Mouse (Mus musculus) neural tube, embryonic 11.5 days (tissue): Measurements from ENCODE around the gene Hcrt. TPM values are rescaled to one million over a fixed set of nuclear protein-coding genes. Genes with fewer than 3 reads are reported as not detected.
A peak's percentile ranks its signal among the peaks of the same experiment; 100 is the strongest.

Experiments used
- ATAC-seq: fragments of 200-750 bp; cut with Nextera tagmentation; 2 replicates; pipeline ENCODE4 v1.8.0; 2017; ENCODE audit warnings: moderate number of reproducible peaks, mild to moderate bottlenecking, moderate TSS enrichment, moderate library complexity; ENCODE audit not compliant: insufficient read depth, low FRiP score, low TSS enrichment
- DNase-seq: peaks from one replicate; pipeline ENCODE4 v3.0.0-alpha.2; 2015; ENCODE audit warnings: low spot score
- H3K27ac ChIP-seq: fragments of 300-500 bp; sonication (generic); 2 replicates; pipeline ENCODE4 v1.5.1; 2014; ENCODE audit warnings: low read depth, mild to moderate bottlenecking, low read length
- H3K27me3 ChIP-seq: fragments of 300-500 bp; sonication (generic); 2 replicates; pipeline ENCODE4 v1.6.1; 2014; ENCODE audit warnings: mild to moderate bottlenecking, low read length, mixed read lengths; ENCODE audit not compliant: control insufficient read depth, insufficient read depth
- H3K36me3 ChIP-seq: fragments of 300-500 bp; sonication (generic); 2 replicates; pipeline ENCODE4 v1.6.1; 2014; ENCODE audit warnings: mild to moderate bottlenecking, low read length, moderate library complexity, mixed read lengths; ENCODE audit not compliant: control insufficient read depth, insufficient read depth
- H3K4me1 ChIP-seq: fragments of 300-500 bp; sonication (generic); 2 replicates; pipeline ENCODE4 v1.6.1; 2014; ENCODE audit warnings: low read length, mixed read lengths; ENCODE audit not compliant: control insufficient read depth, insufficient read depth
- H3K4me2 ChIP-seq: fragments of 300-500 bp; sonication (generic); 2 replicates; pipeline ENCODE4 v1.6.1; 2014; ENCODE audit warnings: low read depth, mild to moderate bottlenecking, moderate library complexity
- H3K4me3 ChIP-seq: fragments of 300-500 bp; sonication (generic); 2 replicates; pipeline ENCODE4 v1.5.1; 2014; ENCODE audit warnings: low read depth, low read length
- H3K9ac ChIP-seq: fragments of 300-500 bp; sonication (generic); 2 replicates; pipeline ENCODE4 v1.6.1; 2014; ENCODE audit warnings: mild to moderate bottlenecking, low read length
- H3K9me3 ChIP-seq: fragments of 300-500 bp; sonication (generic); 2 replicates; pipeline ENCODE4 v1.6.1; 2016; ENCODE audit warnings: low read length; ENCODE audit not compliant: control insufficient read depth
- WGBS: fragments of 180-500 bp; shearing (Covaris S2); extraction: QIAGEN DNeasy Blood & Tissue Kit; methylation state at CpG from one replicate; pipeline ENCODE4 v1.1.7; 2014; 5-methylcytosine and 5-hydroxymethylcytosine counted together
- polyA plus RNA-seq: library from polyadenylated mRNA; unstranded; fragments of >200 nt; fragmentation: Nextera tagmentation; extraction: Ambion mirVana; gene quantifications from 2 replicates; pipeline ENCODE4 v1.2.1, GENCODE M21; 2014

Hcrt gene
- polyA plus RNA-seq, 1 experiment from 2014 or later: not detected

GRCm38 (mm10) chr11:100721776-100722492, 40.8 kb downstream of the Hcrt start:
- ATAC-seq (no peak), DNase-seq (no peak)
- peaks cover 3% of the 10 kb centered on the region for H3K36me3 ChIP-seq
- no peak overlapping the region for H3K4me3 ChIP-seq
- no peak overlapping the region for H3K27ac ChIP-seq
- H3K9me3 ChIP-seq: no peaks in the 10 kb centered on the region
- H3K4me1 ChIP-seq: no peaks in the 10 kb centered on the region; the same call in 1 of the 2 replicates
- no peaks in the 10 kb centered on the region for H3K27me3 ChIP-seq
- H3K9ac ChIP-seq: no peak overlapping the region
- WGBS: 78% methylated on average over 8 of the region's 8 CpGs
- H3K4me2 ChIP-seq: no peak overlapping the region

GRCm38 (mm10) chr11:100721254-100721653, 41.5 kb downstream of the Hcrt start:
- Histone ChIP-seq H3K4me2 (no peak overlapping the region), H3K4me1 (no peaks in the 10 kb centered on the region; the same call in 1 of the 2 replicates), H3K27me3 (no peaks in the 10 kb centered on the region), H3K9me3 (no peaks in the 10 kb centered on the region), H3K36me3 (peaks cover 3% of the 10 kb centered on the region), H3K27ac (no peak overlapping the region), H3K9ac (peak overlapping the region; percentile 6; the same call in 1 of the 2 replicates), H3K4me3 (no peak overlapping the region)
- ATAC-seq: no peak
- WGBS: 81% methylated on average over 4 of the region's 4 CpGs
- no peak for DNase-seq

GRCm38 (mm10) chr11:100720345-100720744, 42.4 kb downstream of the Hcrt start:
- Histone ChIP-seq H3K4me3 (no peak overlapping the region), H3K36me3 (peaks cover 3% of the 10 kb centered on the region), H3K27ac (no peak overlapping the region), H3K9ac (no peak overlapping the region), H3K4me1 (no peaks in the 10 kb centered on the region; the same call in 1 of the 2 replicates), H3K9me3 (no peaks in the 10 kb centered on the region), H3K4me2 (no peak overlapping the region), H3K27me3 (no peaks in the 10 kb centered on the region)
- WGBS: 80% methylated on average over 5 of the region's 5 CpGs
- ATAC-seq: no peak
- DNase-seq: no peak

- Histone ChIP-seq H3K9me3 (no peaks in the 10 kb centered on the region), H3K4me3 (no peak overlapping the region), H3K27ac (no peak overlapping the region), H3K4me1 (no peaks in the 10 kb centered on the region; the same call in 1 of the 2 replicates), H3K4me2 (no peak overlapping the region), H3K9ac (no peak overlapping the region), H3K27me3 (no peaks in the 10 kb centered on the region), H3K36me3 (peaks cover 3% of the 10 kb centered on the region)
- no peak for ATAC-seq
- 83% methylated on average over 11 of the region's 11 CpGs for WGBS
- DNase-seq: no peak
Measured at GRCm38 (mm10) chr11:100719893-100720292, 42.8 kb downstream of the Hcrt start.

GRCm38 (mm10) chr11:100719312-100719711, 43.4 kb downstream of the Hcrt start:
- no peak overlapping the region for H3K9ac ChIP-seq
- no peak for ATAC-seq
- no peak for DNase-seq
- no peak overlapping the region for H3K4me3 ChIP-seq
- no peak overlapping the region for H3K27ac ChIP-seq
- 80% methylated on average over 3 of the region's 3 CpGs for WGBS
- H3K4me1 ChIP-seq: peaks cover 2% of the 10 kb centered on the region
- no peaks in the 10 kb centered on the region for H3K27me3 ChIP-seq
- H3K36me3 ChIP-seq: peaks cover 3% of the 10 kb centered on the region
- no peak overlapping the region for H3K4me2 ChIP-seq
- H3K9me3 ChIP-seq: no peaks in the 10 kb centered on the region

- Histone ChIP-seq H3K27ac (no peak overlapping the region), H3K36me3 (peaks cover 3% of the 10 kb centered on the region), H3K9ac (no peak overlapping the region), H3K4me1 (peaks cover 7% of the 10 kb centered on the region), H3K9me3 (no peaks in the 10 kb centered on the region), H3K4me3 (no peak overlapping the region), H3K27me3 (no peaks in the 10 kb centered on the region), H3K4me2 (no peak overlapping the region)
- ATAC-seq: no peak
- DNase-seq: no peak
- 86% methylated on average over 4 of the region's 4 CpGs for WGBS
Measured at GRCm38 (mm10) chr11:100718866-100719265, 43.9 kb downstream of the Hcrt start.

- Histone ChIP-seq H3K36me3 (peaks cover 3% of the 10 kb centered on the region), H3K27me3 (no peaks in the 10 kb centered on the region), H3K4me3 (no peak overlapping the region), H3K4me2 (no peak overlapping the region), H3K27ac (no peak overlapping the region), H3K9ac (no peak overlapping the region), H3K9me3 (no peaks in the 10 kb centered on the region), H3K4me1 (peaks cover 11% of the 10 kb centered on the region)
- 87% methylated on average over 7 of the region's 7 CpGs for WGBS
- no peak for DNase-seq
- ATAC-seq: no peak
Measured at GRCm38 (mm10) chr11:100718462-100718861, 44.3 kb downstream of the Hcrt start.

- Histone ChIP-seq H3K4me2 (no peak overlapping the region), H3K27ac (no peak overlapping the region), H3K4me3 (no peak overlapping the region), H3K36me3 (peaks cover 3% of the 10 kb centered on the region), H3K27me3 (no peaks in the 10 kb centered on the region), H3K9me3 (no peaks in the 10 kb centered on the region), H3K9ac (no peak overlapping the region), H3K4me1 (peaks cover 14% of the 10 kb centered on the region)
- DNase-seq (no peak), ATAC-seq (no peak)
- WGBS: 83% methylated on average over 3 of the region's 3 CpGs
Measured at GRCm38 (mm10) chr11:100716649-100717048, 46.1 kb downstream of the Hcrt start.

- ATAC-seq: no peak
- H3K27me3 ChIP-seq: no peaks in the 10 kb centered on the region
- peaks cover 18% of the 10 kb centered on the region for H3K4me1 ChIP-seq
- no peak overlapping the region for H3K27ac ChIP-seq
- no peak overlapping the region for H3K4me3 ChIP-seq
- no peak for DNase-seq
- peaks cover 3% of the 10 kb centered on the region for H3K36me3 ChIP-seq
- H3K9me3 ChIP-seq: no peaks in the 10 kb centered on the region
- no peak overlapping the region for H3K9ac ChIP-seq
- WGBS: 90% methylated on average over 6 of the region's 6 CpGs
- no peak overlapping the region for H3K4me2 ChIP-seq
Measured at GRCm38 (mm10) chr11:100714948-100715347, 47.8 kb downstream of the Hcrt start.
